Mouse (Mus musculus): ENCODE data around the gene Fstl3. TPM values are rescaled to one million over a fixed set of nuclear protein-coding genes. Genes with fewer than 3 reads are reported as not detected.
A peak's percentile ranks its signal among the peaks of the same experiment; 100 is the strongest.

The Fstl3 gene
- 21.2 and 22.2 TPM in 2 replicates for polyA plus RNA-seq (2015; fragmentation: Nextera tagmentation; extraction: Ambion mirVana)

GRCm38 (mm10) chr10:79777103-79777531 is at the start of gene Fstl3:
Gene Fstl3 (plus strand): TSS chr10:79777272.
- H3K9me3 ChIP-seq = no peaks in the 10 kb centered on the region
- no peak for ATAC-seq (ENCODE audit: insufficient number of reproducible peaks, low FRiP score, low TSS enrichment, low read depth)
- peak within 1 kb of the TSS; percentile 54 for H3K27ac ChIP-seq
- WGBS = under 1% methylated on average over 39 of the region's 39 CpGs
- peaks cover 17% of the 10 kb centered on the region for H3K27me3 ChIP-seq
- no peaks in the 10 kb centered on the region for H3K36me3 ChIP-seq
- peak within 1 kb of the TSS; percentile 82 for H3K4me2 ChIP-seq
- peak within 1 kb of the TSS; percentile 50 for H3K4me3 ChIP-seq
- H3K9ac ChIP-seq = peak within 1 kb of the TSS; percentile 55
- peaks cover 47% of the 10 kb centered on the region for H3K4me1 ChIP-seq

DNA sequence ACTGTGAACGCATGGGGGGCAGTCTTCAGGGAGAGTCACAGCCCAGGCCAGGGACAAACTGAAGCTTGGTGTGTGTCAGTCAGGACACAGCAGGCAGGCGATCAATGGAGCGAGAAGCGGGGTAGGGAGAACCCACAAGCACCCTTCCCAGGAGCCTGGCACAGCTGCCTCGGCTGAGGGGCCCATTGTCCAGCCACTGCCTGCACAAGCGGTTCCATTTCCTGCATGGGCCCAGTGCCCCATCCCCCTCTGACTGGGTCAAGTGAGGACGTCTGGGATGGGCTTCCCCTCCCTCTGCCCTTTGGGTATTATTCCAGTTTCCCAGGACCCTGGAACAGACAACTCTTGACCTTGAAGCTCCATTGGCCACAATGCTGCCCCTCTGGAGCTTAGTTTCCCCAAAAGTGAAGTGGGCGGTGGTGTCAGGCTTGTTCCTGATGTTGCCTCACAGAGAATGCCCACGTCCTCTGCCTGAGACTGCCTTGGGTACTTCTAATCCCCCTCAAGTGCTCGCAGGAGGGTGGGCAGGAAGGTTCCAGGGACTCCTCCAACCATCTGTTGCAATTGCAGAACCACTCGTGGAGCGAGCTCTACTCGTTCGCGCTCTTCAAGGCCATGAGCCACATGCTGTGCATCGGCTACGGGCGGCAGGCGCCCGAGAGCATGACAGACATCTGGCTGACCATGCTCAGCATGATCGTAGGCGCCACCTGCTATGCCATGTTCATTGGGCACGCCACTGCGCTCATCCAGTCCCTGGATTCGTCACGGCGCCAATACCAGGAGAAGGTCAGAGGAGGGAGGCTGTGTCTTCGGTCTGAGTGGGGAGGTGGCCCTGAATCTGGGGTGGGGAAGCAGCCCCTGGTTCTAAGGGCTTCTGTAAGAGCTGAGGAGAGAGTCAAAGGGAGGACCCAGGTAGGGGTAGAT is 48.5 kb upstream of the Fstl3 start:
- no peak overlapping the region for H3K4me2 ChIP-seq

GRCm38 (mm10) chr10:79729357-79729965 is 47.6 kb upstream of the Fstl3 start:
- no peaks in the 10 kb centered on the region for H3K9me3 ChIP-seq
- no peak overlapping the region for H3K27ac ChIP-seq
- H3K9ac ChIP-seq = no peak overlapping the region
- 84% methylated on average over 13 of the region's 13 CpGs for WGBS
- no peaks in the 10 kb centered on the region for H3K27me3 ChIP-seq
- 0 out of 2 replicates have a peak, but pooled peaks cover 3% of the 10 kb centered on the region for H3K4me1 ChIP-seq
- H3K4me2 ChIP-seq = no peak overlapping the region
- peaks cover 19% of the 10 kb centered on the region for H3K36me3 ChIP-seq
- ATAC-seq (ENCODE audit: insufficient number of reproducible peaks, low FRiP score, low TSS enrichment, low read depth) = no peak
- H3K4me3 ChIP-seq = no peak overlapping the region

More for the DNA sequence above, 48.5 kb upstream of the Fstl3 start:
- 74% methylated on average over 28 of the region's 28 CpGs for WGBS
- no peak overlapping the region for H3K4me3 ChIP-seq
- peaks cover 10% of the 10 kb centered on the region; the same call in 1 of the 2 replicates for H3K36me3 ChIP-seq
- H3K4me1 ChIP-seq = 0 out of 2 replicates have a peak, but pooled peaks cover 3% of the 10 kb centered on the region
- no peak overlapping the region for H3K9ac ChIP-seq
- ATAC-seq (ENCODE audit: insufficient number of reproducible peaks, low FRiP score, low TSS enrichment, low read depth) = no peak
- no peaks in the 10 kb centered on the region for H3K27me3 ChIP-seq
- no peak overlapping the region for H3K27ac ChIP-seq
- H3K9me3 ChIP-seq = no peaks in the 10 kb centered on the region

DNA sequence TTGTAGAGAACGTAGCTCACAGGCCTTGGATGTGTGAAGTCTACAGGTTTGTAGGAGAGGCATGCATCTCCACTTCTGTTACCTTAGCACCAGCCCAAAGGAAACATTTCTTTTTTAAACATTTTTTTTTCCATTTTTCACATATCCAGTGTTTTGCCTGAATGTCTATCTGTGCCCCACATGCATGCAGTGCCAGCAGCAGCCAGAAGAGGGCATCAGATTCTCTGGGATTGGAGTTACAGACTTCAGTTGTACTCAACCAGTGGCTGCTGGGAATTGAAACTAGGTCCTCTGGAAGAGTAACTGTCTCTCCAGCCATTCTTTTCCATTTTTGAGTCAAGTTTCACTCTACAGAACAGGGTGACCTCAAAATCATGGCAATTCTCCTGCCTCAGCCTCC is 44.6 kb upstream of the Fstl3 start:
- Histone ChIP-seq H3K36me3 (peaks cover 49% of the 10 kb centered on the region), H3K27ac (no peak overlapping the region), H3K9me3 (0 out of 2 replicates have a peak, but pooled peaks cover 3% of the 10 kb centered on the region), H3K27me3 (peaks cover 20% of the 10 kb centered on the region), H3K4me1 (0 out of 2 replicates have a peak, but pooled peaks cover 8% of the 10 kb centered on the region), H3K4me2 (no peak overlapping the region), H3K4me3 (no peak overlapping the region), H3K9ac (no peak overlapping the region)
- no peak for ATAC-seq (ENCODE audit: insufficient number of reproducible peaks, low FRiP score, low TSS enrichment, low read depth)
- WGBS = 96% methylated on average over 1 of the region's 1 CpGs

DNA sequence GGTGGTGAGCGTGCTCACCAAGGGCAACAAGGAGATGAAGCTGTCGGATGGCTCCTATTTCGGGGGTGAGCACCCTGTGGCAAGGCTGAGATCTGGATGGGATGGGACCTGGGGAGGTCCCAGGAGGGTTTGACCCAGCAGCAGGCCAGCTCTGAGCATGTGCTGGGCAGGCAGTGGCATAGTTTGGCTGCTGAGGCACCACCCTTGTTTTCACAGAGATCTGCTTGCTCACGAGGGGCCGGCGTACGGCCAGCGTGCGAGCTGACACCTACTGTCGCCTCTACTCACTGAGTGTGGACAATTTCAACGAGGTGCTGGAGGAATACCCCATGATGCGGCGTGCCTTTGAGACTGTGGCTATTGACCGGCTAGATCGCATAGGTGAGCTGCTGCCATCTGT is 43.2 kb upstream of the Fstl3 start:
- WGBS = 93% methylated on average over 15 of the region's 15 CpGs
- Histone ChIP-seq H3K4me2 (no peak overlapping the region), H3K9ac (no peak overlapping the region), H3K27me3 (peaks cover 20% of the 10 kb centered on the region), H3K4me1 (0 out of 2 replicates have a peak, but pooled peaks cover 8% of the 10 kb centered on the region), H3K36me3 (peaks cover 62% of the 10 kb centered on the region), H3K9me3 (peaks cover 16% of the 10 kb centered on the region), H3K4me3 (no peak overlapping the region), H3K27ac (no peak overlapping the region)
- ATAC-seq (ENCODE audit: insufficient number of reproducible peaks, low FRiP score, low TSS enrichment, low read depth) = no peak

DNA sequence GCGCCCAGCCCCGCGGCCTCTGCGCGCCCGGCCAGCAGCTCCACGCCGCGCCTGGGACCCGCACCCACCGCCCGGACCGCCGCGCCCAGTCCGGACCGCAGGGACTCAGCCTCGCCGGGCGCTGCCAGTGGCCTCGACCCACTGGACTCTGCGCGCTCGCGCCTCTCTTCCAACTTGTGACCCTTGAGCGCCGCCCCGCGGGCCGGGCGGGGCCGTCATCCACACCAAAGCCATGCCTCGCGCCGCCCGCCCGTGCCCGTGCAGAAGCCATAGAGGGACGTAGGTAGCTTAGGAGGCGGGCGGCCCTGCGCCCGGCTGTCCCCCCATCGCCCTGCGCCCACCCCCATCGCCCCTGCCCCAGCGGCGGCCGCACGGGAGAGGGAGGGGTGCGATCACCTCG is 41.7 kb upstream of the Fstl3 start:
- Histone ChIP-seq H3K27ac (no peak overlapping the region), H3K9me3 (peaks cover 30% of the 10 kb centered on the region), H3K4me3 (no peak overlapping the region), H3K27me3 (peaks cover 20% of the 10 kb centered on the region), H3K36me3 (peaks cover 78% of the 10 kb centered on the region), H3K9ac (no peak overlapping the region), H3K4me1 (0 out of 2 replicates have a peak, but pooled peaks cover 5% of the 10 kb centered on the region), H3K4me2 (no peak overlapping the region)
- ATAC-seq (ENCODE audit: insufficient number of reproducible peaks, low FRiP score, low TSS enrichment, low read depth) = no peak
- WGBS = 37% methylated on average over 43 of the region's 52 CpGs

DNA sequence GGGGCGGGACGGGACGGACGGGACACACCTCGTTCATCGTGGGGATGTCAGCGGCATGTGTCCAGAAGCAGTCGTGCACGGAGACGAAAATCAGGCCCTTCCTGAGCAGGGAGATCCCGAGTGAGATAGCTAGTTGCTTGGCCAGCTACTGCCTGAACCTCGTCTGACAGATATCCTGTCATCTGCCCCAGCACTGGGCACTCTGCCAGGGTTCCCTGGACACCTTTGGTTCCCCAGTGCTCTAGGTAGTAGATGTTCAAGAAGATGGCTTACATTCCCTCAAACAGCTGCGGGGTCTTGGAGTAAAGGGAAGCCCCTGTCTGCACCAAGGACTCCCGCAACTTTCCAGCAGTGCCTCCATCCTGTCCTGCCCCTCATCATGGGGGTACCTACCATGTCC is 40.4 kb upstream of the Fstl3 start:
- Histone ChIP-seq H3K27me3 (peaks cover 20% of the 10 kb centered on the region), H3K4me3 (no peak overlapping the region), H3K4me2 (no peak overlapping the region), H3K9ac (no peak overlapping the region), H3K27ac (no peak overlapping the region), H3K36me3 (peaks cover 91% of the 10 kb centered on the region), H3K4me1 (0 out of 2 replicates have a peak, but pooled peaks cover 5% of the 10 kb centered on the region), H3K9me3 (peaks cover 30% of the 10 kb centered on the region)
- ATAC-seq (ENCODE audit: insufficient number of reproducible peaks, low FRiP score, low TSS enrichment, low read depth) = no peak
- 85% methylated on average over 14 of the region's 14 CpGs for WGBS

GRCm38 (mm10) chr10:79738259-79738658 is 38.8 kb upstream of the Fstl3 start:
- Histone ChIP-seq H3K36me3 (peaks cover 97% of the 10 kb centered on the region), H3K9me3 (peaks cover 30% of the 10 kb centered on the region), H3K27ac (no peak overlapping the region), H3K4me1 (0 out of 2 replicates have a peak, but pooled peaks cover 5% of the 10 kb centered on the region), H3K27me3 (peaks cover 20% of the 10 kb centered on the region), H3K4me2 (no peak overlapping the region), H3K9ac (no peak overlapping the region), H3K4me3 (no peak overlapping the region)
- ATAC-seq (ENCODE audit: insufficient number of reproducible peaks, low FRiP score, low TSS enrichment, low read depth) = no peak
- 87% methylated on average over 10 of the region's 10 CpGs for WGBS

DNA sequence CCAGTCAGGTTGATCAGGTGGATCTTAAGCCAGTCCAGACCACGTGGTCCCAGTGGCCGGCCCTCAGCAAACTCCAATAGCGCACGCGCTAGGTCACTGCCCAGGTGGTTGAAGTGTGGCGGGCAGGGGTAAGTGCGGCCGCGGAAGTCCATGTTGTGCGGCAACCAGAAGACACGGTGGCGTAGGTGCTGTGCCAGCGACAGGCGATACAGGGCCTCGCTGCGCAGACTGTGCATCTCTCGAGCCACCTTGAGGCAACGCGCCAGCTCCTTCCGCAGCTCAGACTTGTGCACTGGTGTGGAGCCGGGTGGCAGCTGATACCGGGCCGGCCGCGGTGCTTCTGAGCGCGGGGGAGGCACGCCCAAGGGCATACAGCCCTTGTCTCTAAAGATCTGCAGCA is 37.8 kb upstream of the Fstl3 start:
- 97% methylated on average over 28 of the region's 28 CpGs for WGBS
- Histone ChIP-seq H3K36me3 (peaks cover 99% of the 10 kb centered on the region), H3K4me1 (0 out of 2 replicates have a peak, but pooled peaks cover 5% of the 10 kb centered on the region), H3K27ac (no peak overlapping the region), H3K4me3 (no peak overlapping the region), H3K27me3 (peaks cover 20% of the 10 kb centered on the region), H3K4me2 (no peak overlapping the region), H3K9ac (no peak overlapping the region), H3K9me3 (peaks cover 30% of the 10 kb centered on the region)
- ATAC-seq (ENCODE audit: insufficient number of reproducible peaks, low FRiP score, low TSS enrichment, low read depth) = no peak

- Histone ChIP-seq H3K4me1 (peaks cover 6% of the 10 kb centered on the region), H3K9ac (no peak overlapping the region), H3K9me3 (peaks cover 30% of the 10 kb centered on the region), H3K27me3 (peaks cover 9% of the 10 kb centered on the region; the same call in 1 of the 2 replicates), H3K4me3 (no peak overlapping the region), H3K4me2 (no peak overlapping the region), H3K36me3 (peaks cover 87% of the 10 kb centered on the region), H3K27ac (no peak overlapping the region)
- WGBS = 82% methylated on average over 11 of the region's 11 CpGs
- ATAC-seq (ENCODE audit: insufficient number of reproducible peaks, low FRiP score, low TSS enrichment, low read depth) = no peak
These were observed 36.2 kb upstream of the Fstl3 start for GRCm38 (mm10) chr10:79740863-79741262.

DNA sequence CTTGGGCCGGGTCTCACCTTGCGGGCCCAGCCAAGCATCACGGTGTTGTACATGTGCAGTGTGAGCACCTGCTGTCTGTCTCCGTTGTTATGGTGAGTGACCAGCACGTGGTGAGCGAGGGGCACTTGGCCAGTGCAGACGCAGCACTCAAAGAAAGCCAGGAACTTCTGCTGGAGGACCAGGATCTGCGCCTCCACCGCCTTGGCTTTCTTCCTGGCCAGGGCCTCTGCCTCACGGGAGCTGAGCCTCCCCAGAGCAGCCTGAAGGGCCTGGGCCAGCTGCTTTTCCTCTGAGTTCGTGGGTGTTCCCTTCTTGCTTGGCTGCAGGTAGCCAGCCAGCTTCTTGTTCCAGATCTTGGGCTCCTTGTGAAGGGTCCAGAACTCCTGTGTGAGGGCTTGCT is 33.9 kb upstream of the Fstl3 start:
- Histone ChIP-seq H3K27me3 (no peaks in the 10 kb centered on the region), H3K27ac (no peak overlapping the region), H3K9ac (no peak overlapping the region), H3K36me3 (peaks cover 64% of the 10 kb centered on the region), H3K4me1 (peaks cover 10% of the 10 kb centered on the region), H3K9me3 (peaks cover 22% of the 10 kb centered on the region), H3K4me2 (no peak overlapping the region), H3K4me3 (no peak overlapping the region)
- 91% methylated on average over 11 of the region's 11 CpGs for WGBS
- no peak for ATAC-seq (ENCODE audit: insufficient number of reproducible peaks, low FRiP score, low TSS enrichment, low read depth)
